Mouse (Mus musculus): ENCODE measurements around the gene Tas2r126.

- no peak for TF ChIP-seq CTCF (IDR thresholded peaks at IDR 0.05 in 2 of 3, conservative IDR thresholded peaks at IDR 0.05 in 1 of 3; ENCODE audit: control insufficient read depth in 1 of 3, insufficient read depth in 1 of 3, low read depth in 2 of 3, low read length in 3 of 3, poor library complexity in 1 of 3, severe bottlenecking in 1 of 3)
- TF ChIP-seq BHLHE40 (IDR thresholded peaks at IDR 0.05; ENCODE audit: borderline replicate concordance, low read depth, low read length) = no peak
- no peak for TF ChIP-seq EP300 (IDR thresholded peaks at IDR 0.05; ENCODE audit: low read depth in 1 of 2, low read length in 2 of 2)
- TF ChIP-seq MAFK (IDR thresholded peaks at IDR 0.05; ENCODE audit: borderline replicate concordance, low read depth, low read length) = no peak
- TF ChIP-seq POLR2A (IDR thresholded peaks at IDR 0.05; ENCODE audit: control insufficient read depth in 1 of 2, insufficient read depth in 1 of 2, low read depth in 1 of 2, low read length in 2 of 2, poor library complexity in 1 of 2) = no peak
- no peak for TF ChIP-seq ELF1 (IDR thresholded peaks at IDR 0.05; ENCODE audit: low read depth, low read length)
- TF ChIP-seq E2F4 (IDR thresholded peaks at IDR 0.05; ENCODE audit: borderline replicate concordance, low read depth, low read length) = no peak
- no peak for TF ChIP-seq NRF1 (IDR thresholded peaks at IDR 0.05; ENCODE audit: insufficient read depth, low read depth, low read length, poor library complexity, severe bottlenecking)
- no peak for TF ChIP-seq ZC3H11A (IDR thresholded peaks at IDR 0.05; ENCODE audit: low read depth, low read length)
Observed at GRCm38 (mm10) chr6:42424472-42424871, 9.9 kb upstream of the Tas2r126 start.

Measured in MEL (cell line).